Mouse (Mus musculus) layer of hippocampus, postnatal 14 days (tissue): ENCODE measurements around the gene Smpx. TPM values are rescaled to one million over a fixed set of nuclear protein-coding genes. Genes with fewer than 3 reads are reported as not detected.

ENCODE experiments used
- total RNA-seq, 2 experiments: library from RNA; stranded (reverse); gene quantifications; 2 replicates each; pipeline ENCODE4 v1.2.3; 2021

The Smpx gene
- total RNA-seq, 2 experiments from 2014 or later = 0.74 TPM; not detected in 1

Other genes starting within 250 kb of the Smpx start
- gene Sms, start 206.6 kb upstream of the Smpx start, total RNA-seq = 100 to 1,000 TPM in 1 of 2 experiments, 10 to 100 TPM in 1; 78.5 to 110 TPM
- not detected for gene Yy2, start 129.9 kb upstream of the Smpx start, total RNA-seq
- 10 to 100 TPM; 33.8 to 34.8 TPM for gene Mbtps2, start 100.2 kb upstream of the Smpx start, total RNA-seq
- gene Klhl34, start 119.5 kb downstream of the Smpx start, total RNA-seq = under 1 TPM; 0.16 to 0.26 TPM